Mouse (Mus musculus) layer of hippocampus, postnatal 25 days (tissue): ENCODE measurements around the gene Cxcl14. TPM values are rescaled to one million over a fixed set of nuclear protein-coding genes. Genes with fewer than 3 reads are reported as not detected.

Source experiments
- DNase-seq, 2 experiments: peaks; one replicate each; pipeline ENCODE4 v3.0.0; 2022; ENCODE audit warnings: mixed read lengths in 2 of 2, low spot score in 1 of 2; ENCODE audit errors: extremely low spot score in 1 of 2
- total RNA-seq, 2 experiments: library from RNA; stranded (reverse); gene quantifications; 2 replicates each; pipeline ENCODE4 v1.2.3; 2021

The Cxcl14 gene
- 100 to 1,000 TPM; 121 to 137 TPM for total RNA-seq

DNA sequence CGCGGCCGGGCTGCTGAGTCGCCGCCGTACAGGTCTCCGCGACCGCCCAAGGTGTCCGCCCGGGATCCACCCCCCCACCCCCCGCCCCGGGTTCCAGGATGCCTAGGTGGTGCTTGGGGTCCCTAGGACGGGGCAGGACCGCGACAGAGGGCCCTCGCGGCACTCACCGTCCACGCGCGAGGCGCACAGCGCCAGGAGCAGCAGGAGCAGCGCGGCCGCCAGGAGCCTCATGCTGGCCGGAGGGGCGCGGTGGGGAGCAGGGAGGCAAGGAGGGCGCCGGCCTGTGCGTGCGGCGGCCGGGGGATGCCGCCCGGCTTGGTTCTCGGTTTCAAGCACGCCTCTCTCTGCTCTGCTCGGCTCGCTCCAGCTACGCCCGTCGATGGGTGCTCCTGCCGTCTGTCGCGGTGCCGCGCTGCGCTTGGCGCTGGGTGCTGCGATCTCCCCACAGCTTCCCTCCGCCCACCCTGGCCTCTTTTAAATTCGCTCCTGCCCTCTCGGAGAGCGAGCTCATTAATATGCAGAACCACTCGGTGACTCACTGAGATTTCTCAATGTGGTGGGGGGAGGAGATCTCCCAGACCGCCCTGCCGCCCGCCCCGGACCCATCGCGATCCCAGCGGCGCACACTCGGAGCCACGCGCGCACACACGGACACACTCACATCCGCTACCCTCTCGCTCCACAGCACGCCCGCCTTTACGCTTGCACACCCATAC, at the start of gene Cxcl14:
TSS of gene Cxcl14 (minus strand) at position 609 of the 716 bp plus-strand sequence.
- peak; percentile 27 to 34 for DNase-seq

- no peak for DNase-seq
These were observed 48.0 kb upstream of the Cxcl14 start for GRCm38 (mm10) chr13:56344355-56344754.

GRCm38 (mm10) chr13:56342491-56342890, 46.1 kb upstream of the Cxcl14 start:
- DNase-seq: no peak

GRCm38 (mm10) chr13:56340513-56340912, 44.2 kb upstream of the Cxcl14 start:
- DNase-seq: no peak

DNA sequence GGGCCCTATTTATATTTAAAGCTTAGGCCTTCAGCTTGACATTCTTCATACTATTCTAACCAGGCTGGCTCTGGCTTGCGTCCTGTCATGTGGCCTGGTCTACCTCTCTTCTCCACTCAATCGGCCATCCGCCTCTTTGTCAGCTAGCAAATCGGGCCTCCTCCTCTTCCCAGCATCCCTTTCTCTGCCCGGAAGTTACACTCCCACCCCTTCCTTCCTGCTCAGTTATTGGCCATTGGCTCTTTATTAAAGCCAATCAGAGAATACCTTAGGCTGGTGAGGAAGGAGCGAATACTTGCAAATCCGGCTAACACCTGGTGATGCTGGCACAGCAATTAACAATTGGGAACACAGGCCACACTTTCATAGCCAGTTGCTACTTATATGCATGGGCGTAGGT, 43.5 kb upstream of the Cxcl14 start:
- no peak for DNase-seq

DNA sequence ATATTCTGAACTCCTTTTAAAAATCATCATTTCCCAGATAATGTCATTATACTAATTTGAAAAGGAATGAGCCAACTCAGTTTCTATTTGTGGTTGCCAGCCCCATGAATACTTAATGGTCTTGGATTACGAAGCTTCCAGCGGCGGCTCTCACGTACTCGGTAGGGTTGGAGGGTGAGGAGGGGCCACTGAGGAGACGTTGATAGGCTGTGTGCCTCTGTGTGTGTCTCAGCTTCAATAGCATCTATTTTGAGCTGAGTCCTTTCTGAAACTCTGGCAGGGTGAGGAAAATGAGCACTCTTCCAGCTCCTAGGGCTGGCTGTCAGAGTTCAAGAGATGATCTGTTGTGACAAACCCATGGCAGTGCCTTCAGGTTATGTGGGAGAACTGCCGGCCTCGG, 40.6 kb upstream of the Cxcl14 start:
- DNase-seq: no peak

DNA sequence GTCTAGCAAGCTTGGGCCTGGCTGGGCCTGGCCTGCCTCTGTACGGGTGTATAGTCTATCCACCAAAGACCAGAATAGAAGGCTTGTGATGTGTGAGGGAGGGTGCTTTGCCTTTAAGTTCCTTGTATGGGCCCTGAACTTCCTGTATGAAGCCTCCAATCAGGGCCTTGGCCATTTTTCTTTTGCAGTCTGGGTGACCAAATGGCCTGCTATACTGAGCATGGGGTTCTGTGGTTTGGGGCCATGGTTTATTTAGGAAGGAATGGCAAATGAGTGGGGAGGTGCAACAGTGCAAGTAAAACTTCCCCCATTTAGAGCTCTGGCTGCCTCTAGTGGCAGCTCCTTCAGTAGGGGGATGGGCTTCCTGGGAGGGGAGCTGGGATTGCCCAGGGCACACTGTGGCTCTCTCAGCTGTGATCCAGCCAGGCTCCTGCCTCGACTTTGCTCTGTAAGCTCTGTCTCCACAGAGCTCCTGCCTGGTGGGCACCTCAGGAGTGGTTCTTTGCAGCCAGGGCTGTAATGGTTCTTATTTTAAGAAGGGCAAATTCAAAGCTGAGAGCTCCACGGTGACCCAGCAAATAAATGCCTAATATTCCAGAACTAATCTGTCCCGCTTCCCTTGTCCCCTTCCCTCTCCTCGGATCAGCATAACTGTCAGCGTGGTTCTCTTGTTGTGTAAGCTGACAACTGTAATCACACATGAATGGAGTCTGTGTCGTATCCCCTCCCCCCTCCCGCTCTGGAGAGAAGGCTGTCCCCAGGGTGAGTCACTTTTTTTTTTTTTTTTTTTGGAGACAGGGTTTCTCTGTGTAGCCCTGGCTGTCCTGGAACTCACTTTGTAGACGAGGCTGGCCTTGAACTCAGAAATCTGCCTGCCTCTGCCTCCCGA, 38.7 kb upstream of the Cxcl14 start:
- no peak for DNase-seq

DNA sequence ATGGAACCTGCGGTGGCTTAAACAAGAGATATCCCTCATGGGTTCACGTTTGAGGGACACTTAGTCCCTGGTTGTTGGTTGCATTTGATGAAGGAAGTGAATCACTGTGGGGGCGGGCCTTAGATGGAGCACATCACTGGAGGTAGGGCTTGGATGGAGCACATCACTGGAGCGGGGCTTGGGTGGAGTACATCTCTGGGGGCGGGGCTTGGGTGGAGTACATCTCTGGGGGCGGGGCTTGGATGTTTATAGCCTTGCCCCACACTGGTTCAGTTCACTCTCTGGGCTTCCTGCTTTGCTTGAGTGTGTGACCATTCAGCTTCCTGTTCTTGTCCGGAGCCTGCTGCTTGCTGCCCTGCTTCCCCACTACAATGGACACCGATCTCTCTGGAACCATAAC, 37.9 kb upstream of the Cxcl14 start:
- no peak for DNase-seq

DNA sequence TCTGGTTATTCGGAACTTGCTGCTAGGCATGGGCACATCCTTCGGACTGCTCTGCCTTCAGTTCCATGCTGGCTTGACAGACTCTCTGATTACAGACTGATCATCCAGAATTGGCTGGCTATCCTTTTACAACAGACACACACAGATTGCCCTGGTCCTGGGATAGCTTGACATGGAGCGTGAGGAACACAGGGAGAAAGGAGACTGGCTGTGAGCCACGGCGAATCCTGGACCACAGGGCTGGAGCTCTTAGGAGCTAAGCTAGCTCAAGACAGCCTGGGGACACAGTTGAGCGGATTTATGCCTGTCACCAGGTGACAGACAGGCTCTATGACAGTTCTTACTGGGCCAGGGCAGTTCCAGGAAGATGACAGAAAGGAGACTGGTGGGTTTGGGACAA, 36.0 kb upstream of the Cxcl14 start:
- no peak for DNase-seq

- no peak for DNase-seq
These were observed 34.5 kb upstream of the Cxcl14 start for GRCm38 (mm10) chr13:56330603-56331455.

DNA sequence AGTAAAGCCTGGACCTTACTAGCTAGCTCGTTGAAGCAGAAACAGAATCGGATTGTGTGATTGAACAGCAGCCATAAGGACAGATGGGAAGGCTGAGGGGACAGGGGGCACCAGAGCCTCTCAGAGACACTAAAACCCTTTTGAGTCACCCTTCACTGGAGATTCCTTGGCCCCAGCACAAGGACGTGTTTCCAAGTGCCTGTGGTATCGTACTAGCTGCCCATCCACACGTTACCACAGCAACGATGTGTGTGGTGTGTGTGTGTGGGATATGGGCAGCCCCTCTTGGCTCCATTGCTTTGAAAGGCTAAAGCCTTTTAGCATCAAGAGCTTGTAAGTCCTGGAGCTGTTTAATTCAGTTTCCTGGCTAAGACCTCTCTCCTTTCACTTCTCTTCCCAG, 33.4 kb upstream of the Cxcl14 start:
- DNase-seq: no peak

- DNase-seq: no peak
These were observed 32.8 kb upstream of the Cxcl14 start for GRCm38 (mm10) chr13:56329165-56329564.

DNA sequence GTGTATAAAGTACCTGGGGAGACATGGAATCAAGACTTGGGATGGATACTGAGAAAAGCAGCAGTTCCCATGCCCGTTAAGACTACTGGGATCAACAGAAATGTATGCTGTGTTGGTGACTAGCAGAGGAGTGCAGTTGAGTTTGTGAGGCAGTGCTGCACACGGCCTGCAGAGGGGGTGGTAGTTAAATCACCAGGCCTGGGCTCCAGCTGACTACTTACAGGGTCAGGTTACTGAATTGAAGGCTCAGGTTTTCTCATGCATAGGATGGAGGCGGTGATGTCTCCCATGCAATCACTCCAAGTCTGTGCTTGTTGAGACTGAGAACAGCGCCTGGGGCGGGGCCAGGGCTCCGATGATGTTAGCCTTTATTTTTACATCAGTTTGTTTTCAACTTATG, 31.4 kb upstream of the Cxcl14 start:
- no peak for DNase-seq

DNA sequence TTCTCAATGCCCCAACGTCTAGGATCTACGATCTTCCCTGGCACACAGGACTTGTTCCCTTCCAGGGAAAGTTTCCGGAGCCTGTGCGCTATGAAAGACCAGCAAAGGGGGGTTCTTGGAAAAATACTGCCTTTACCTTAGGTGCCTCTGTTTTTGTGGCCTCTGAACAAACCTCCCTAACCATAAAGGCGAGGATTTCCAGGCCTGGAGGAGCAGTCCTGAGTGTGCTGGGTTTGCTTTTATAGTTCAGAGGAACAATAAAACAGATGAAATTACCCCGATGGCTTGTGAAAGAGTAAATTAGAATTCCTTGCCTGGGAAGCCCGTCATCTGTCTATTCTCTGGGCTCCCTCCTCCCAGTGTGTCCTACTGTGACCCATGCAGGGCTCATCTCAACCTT, 25.3 kb upstream of the Cxcl14 start:
- no peak for DNase-seq

DNA sequence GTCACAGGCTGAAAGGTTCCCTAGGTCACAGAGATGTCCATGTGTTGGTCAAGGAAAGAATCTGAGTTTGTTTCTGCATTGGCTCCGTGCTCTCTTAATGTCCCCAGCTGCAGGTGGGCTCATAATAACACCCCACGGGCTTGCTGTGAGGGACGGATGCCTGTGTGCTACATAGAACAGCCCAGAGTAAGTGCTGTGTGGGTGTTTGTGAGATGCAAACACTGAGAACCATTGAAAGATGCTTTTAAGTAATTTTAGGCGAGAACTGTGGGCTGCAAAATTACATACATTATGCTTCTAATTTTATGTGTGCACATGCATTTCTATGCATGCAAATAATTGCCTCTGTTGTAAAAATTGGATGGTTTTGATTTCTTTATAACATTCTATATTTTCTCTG, 20.6 kb upstream of the Cxcl14 start:
- no peak for DNase-seq

DNA sequence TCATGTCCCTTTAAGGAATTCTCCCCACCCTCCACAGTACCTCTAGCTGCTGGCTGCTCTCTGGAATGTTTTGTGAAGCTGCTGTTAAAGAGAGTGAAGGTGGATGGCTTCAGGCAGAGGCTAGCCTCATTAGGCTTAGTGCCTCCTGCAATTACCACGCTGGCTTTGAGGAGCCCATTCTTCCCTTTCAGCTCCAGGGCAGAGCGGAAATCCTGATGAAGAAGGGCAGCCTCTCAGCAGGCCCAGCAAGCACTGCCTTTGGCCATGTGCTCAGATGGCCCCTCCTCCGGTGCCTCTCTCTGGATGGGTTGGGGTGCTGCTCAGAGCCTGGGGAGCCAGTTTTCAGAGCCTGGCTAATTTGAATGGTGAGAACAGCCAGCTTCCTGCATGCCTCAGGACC, 18.9 kb upstream of the Cxcl14 start:
- DNase-seq: no peak

GRCm38 (mm10) chr13:56305058-56305457, 8.7 kb upstream of the Cxcl14 start:
- no peak for DNase-seq

DNA sequence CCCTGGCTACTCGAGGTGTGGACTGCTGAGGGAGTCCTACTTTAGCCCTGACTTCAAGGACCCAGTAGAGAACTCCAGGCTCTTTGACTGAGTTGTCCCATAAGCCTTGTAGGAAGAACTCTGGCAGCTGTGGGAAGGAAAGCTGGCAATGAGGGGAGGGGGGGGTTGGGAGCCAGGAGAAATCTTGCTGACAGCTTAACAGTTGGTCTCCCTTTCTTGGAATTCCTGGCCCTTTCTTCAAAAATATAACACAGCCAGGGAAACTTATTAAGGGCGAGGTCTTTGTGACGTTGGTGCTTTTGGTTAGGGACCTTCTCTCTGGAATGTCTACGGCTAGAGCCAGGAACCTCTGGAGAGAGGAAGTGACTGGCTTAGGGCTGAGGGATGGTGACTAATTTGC, 8.1 kb upstream of the Cxcl14 start:
- no peak for DNase-seq

- DNase-seq: no peak
These were observed 3.0 kb upstream of the Cxcl14 start for GRCm38 (mm10) chr13:56299336-56299735.

GRCm38 (mm10) chr13:56296659-56297020, 289 bp upstream of the Cxcl14 start:
- DNase-seq: no peak

DNA sequence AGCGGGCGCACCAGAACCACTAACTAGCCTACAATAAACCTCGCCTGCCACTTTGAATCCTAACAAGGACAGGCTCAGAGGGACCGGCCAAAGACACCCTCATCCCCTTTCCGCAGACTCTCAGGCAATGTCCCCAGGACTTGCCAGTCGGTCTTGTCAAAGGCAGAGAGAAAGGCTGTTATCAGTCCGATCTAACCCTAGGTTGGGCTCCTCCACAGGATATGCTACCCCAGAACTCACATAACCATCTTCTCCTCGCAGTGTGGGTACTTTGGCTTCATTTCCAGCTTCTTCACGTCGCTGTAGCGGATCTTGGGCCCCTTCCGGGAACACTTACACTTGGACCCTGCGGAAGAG, 787 bp downstream of the Cxcl14 start:
- DNase-seq: no peak
